Mouse (Mus musculus) limb, embryonic 11.5 days (tissue): ENCODE results near the gene Traf3ip2. TPM values are rescaled to one million over a fixed set of nuclear protein-coding genes. Genes with fewer than 3 reads are reported as not detected.

Source experiments
- ATAC-seq: fragments of 200-750 bp; cut with Nextera tagmentation; 2 replicates; pipeline ENCODE4 v1.8.0; 2017; ENCODE audit warnings: low read depth; ENCODE audit not compliant: insufficient number of reproducible peaks, low FRiP score, low TSS enrichment
- DNase-seq: peaks from one replicate; pipeline ENCODE4 v3.0.0-alpha.2; 2015; ENCODE audit warnings: low spot score
- H3K27ac ChIP-seq: fragments of 300-500 bp; sonication (generic); replicated peaks from 2 replicates; pipeline ENCODE4 v1.5.1; 2014; ENCODE audit warnings: low read depth, mild to moderate bottlenecking, low read length
- H3K27me3 ChIP-seq: fragments of 300-500 bp; sonication (generic); 2 replicates; pipeline ENCODE4 v1.6.1; 2014; ENCODE audit warnings: mild to moderate bottlenecking, low read length, mixed read lengths; ENCODE audit not compliant: control insufficient read depth, insufficient read depth
- H3K36me3 ChIP-seq: fragments of 300-500 bp; sonication (generic); 2 replicates; pipeline ENCODE4 v1.6.1; 2014; ENCODE audit warnings: mild to moderate bottlenecking, low read length, moderate library complexity, mixed read lengths; ENCODE audit not compliant: control insufficient read depth, insufficient read depth
- H3K4me1 ChIP-seq: fragments of 300-500 bp; sonication (generic); 2 replicates; pipeline ENCODE4 v1.6.1; 2014; ENCODE audit warnings: low read length, mixed read lengths; ENCODE audit not compliant: control insufficient read depth, insufficient read depth
- H3K4me2 ChIP-seq: fragments of 300-500 bp; sonication (generic); 2 replicates; pipeline ENCODE4 v1.6.1; 2014; ENCODE audit warnings: low read depth, mild to moderate bottlenecking, moderate library complexity; ENCODE audit not compliant: severe bottlenecking
- H3K4me3 ChIP-seq: fragments of 300-500 bp; sonication (generic); 2 replicates; pipeline ENCODE4 v1.5.1; 2014; ENCODE audit warnings: low read depth, low read length
- H3K9ac ChIP-seq: fragments of 300-500 bp; sonication (generic); 2 replicates; pipeline ENCODE4 v1.6.1; 2014; ENCODE audit warnings: mild to moderate bottlenecking, low read length
- H3K9me3 ChIP-seq: fragments of 300-500 bp; sonication (generic); 2 replicates; pipeline ENCODE4 v1.6.1; 2016; ENCODE audit warnings: low read length; ENCODE audit not compliant: control insufficient read depth
- WGBS: fragments of 180-500 bp; shearing (Covaris S2); extraction: QIAGEN DNeasy Blood & Tissue Kit; methylation state at CpG from one replicate; pipeline ENCODE4 v1.1.7; 2014; 5-methylcytosine and 5-hydroxymethylcytosine counted together
- polyA plus RNA-seq: library from polyadenylated mRNA; unstranded; fragments of >200 nt; fragmentation: Nextera tagmentation; extraction: Ambion mirVana; gene quantifications from 2 replicates; pipeline ENCODE4 v1.2.1, GENCODE M21; 2014

Traf3ip2 gene
- polyA plus RNA-seq, 1 experiment from 2014 or later, result 5.9 TPM

DNA sequence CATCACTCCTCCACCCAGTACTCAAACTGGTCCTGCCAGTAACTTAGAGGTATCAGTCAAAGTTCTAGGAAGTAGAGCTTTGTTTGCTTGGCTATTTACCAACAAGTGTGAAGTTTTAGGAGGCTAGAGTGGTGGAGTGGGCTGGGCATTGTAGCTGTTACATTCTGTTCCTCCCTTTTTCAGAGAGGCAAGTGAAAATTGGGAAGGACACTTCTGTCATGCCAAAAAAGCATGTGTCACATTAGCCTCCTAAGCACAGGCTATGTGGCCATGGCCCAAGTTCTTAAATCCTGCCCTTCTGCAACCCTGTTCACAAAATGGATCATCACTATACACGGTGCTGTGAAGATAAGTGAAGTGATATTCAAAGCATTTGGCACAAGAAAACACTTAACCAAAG is 34.4 kb downstream of the Traf3ip2 start:
- H3K9ac ChIP-seq, result no peak overlapping the region

GRCm38 (mm10) chr10:39648278-39648677 is 35.5 kb downstream of the Traf3ip2 start:
- Histone ChIP-seq H3K9me3 (no peaks in the 10 kb centered on the region), H3K4me1 (peaks cover 9% of the 10 kb centered on the region), H3K9ac (no peak overlapping the region), H3K27me3 (no peaks in the 10 kb centered on the region), H3K4me3 (no peak overlapping the region), H3K27ac (no peak overlapping the region), H3K4me2 (no peak overlapping the region), H3K36me3 (no peaks in the 10 kb centered on the region)
- DNase-seq (no peak), ATAC-seq (no peak)
- WGBS, result 98% methylated on average over 3 of the region's 3 CpGs

More for the DNA sequence above, 34.4 kb downstream of the Traf3ip2 start:
- no peaks in the 10 kb centered on the region for H3K27me3 ChIP-seq
- H3K9me3 ChIP-seq, result no peaks in the 10 kb centered on the region
- DNase-seq (no peak), ATAC-seq (no peak)
- 80% methylated on average over 1 of the region's 1 CpGs for whole genome bisulfite sequencing
- no peak overlapping the region for H3K4me2 ChIP-seq
- no peaks in the 10 kb centered on the region for H3K36me3 ChIP-seq
- H3K4me3 ChIP-seq, result no peak overlapping the region
- peaks cover 9% of the 10 kb centered on the region for H3K4me1 ChIP-seq
- H3K27ac ChIP-seq, result no peak overlapping the region

GRCm38 (mm10) chr10:39649550-39649949 is 36.8 kb downstream of the Traf3ip2 start:
- Histone ChIP-seq H3K9me3 (no peaks in the 10 kb centered on the region), H3K4me2 (no peak overlapping the region), H3K4me3 (no peak overlapping the region), H3K27me3 (no peaks in the 10 kb centered on the region), H3K36me3 (no peaks in the 10 kb centered on the region), H3K4me1 (peaks cover 21% of the 10 kb centered on the region), H3K9ac (no peak overlapping the region), H3K27ac (no peak overlapping the region)
- ATAC-seq (no peak), DNase-seq (no peak)
- WGBS, result 94% methylated on average over 3 of the region's 3 CpGs

DNA sequence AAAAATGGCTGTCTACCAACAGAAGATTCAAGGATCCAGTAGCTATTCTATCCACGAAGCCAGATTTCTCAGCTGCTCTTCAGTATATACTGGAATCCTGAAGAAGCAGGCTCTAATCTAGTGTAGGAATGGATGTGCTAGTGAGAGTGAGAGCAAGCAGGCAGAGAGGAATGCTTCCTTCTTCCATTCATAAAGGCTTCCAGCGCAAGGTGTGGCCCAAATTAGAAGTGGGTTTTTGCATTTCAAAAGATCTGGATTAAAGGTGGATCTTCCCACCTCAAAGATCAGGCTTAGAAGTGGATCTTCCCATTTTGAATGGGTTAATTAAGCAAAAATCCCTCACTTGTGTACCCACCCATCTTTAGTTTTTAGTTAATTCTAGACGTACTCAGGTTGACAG is 37.6 kb downstream of the Traf3ip2 start:
- Histone ChIP-seq H3K9ac (no peak overlapping the region), H3K4me3 (no peak overlapping the region), H3K4me1 (peaks cover 22% of the 10 kb centered on the region), H3K27me3 (no peaks in the 10 kb centered on the region), H3K9me3 (no peaks in the 10 kb centered on the region), H3K36me3 (no peaks in the 10 kb centered on the region), H3K4me2 (no peak overlapping the region), H3K27ac (no peak overlapping the region)
- no peak for ATAC-seq
- 92% methylated on average over 3 of the region's 3 CpGs for WGBS
- DNase-seq, result no peak

DNA sequence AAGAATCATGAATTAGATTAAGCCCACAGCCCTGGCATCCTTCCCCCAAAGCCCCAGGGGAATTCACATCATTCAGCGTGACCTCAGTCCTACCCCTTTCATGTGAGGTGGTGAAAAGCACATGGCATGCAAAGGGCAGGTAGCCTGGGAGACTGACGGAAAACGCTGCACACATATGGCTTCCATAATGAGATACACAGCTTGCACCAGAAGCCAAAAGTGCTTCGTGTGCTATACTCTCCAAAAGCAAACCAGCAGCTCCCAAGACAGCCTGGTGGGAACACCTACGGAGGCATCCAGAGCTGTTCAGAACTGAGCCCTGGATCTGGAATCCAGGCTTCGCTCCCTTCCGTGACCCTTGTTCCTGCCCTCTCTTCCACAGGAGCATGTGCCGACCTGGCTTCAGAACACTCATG is 41.3 kb downstream of the Traf3ip2 start:
- Histone ChIP-seq H3K9ac (no peak overlapping the region), H3K4me3 (no peak overlapping the region), H3K9me3 (no peaks in the 10 kb centered on the region), H3K36me3 (no peaks in the 10 kb centered on the region), H3K4me1 (peaks cover 19% of the 10 kb centered on the region), H3K27ac (0 out of 2 replicates have a peak overlapping the region, but pooled peaks have one; percentile 1), H3K4me2 (no peak overlapping the region), H3K27me3 (no peaks in the 10 kb centered on the region)
- DNase-seq (peak; percentile 70), ATAC-seq (peak; percentile 89)
- 11% methylated on average over 8 of the region's 8 CpGs for WGBS

GRCm38 (mm10) chr10:39658901-39659410 is 46.2 kb downstream of the Traf3ip2 start:
- ATAC-seq (no peak; the same call in 1 of the 2 replicates), DNase-seq (peak; percentile 27)
- Histone ChIP-seq H3K27ac (peak overlapping the region; percentile 70; the same call in 1 of the 2 replicates), H3K4me2 (no peak overlapping the region; the same call in 1 of the 2 replicates), H3K9ac (no peak overlapping the region), H3K27me3 (no peaks in the 10 kb centered on the region), H3K4me3 (no peak overlapping the region), H3K9me3 (no peaks in the 10 kb centered on the region), H3K4me1 (peaks cover 31% of the 10 kb centered on the region), H3K36me3 (no peaks in the 10 kb centered on the region)
- 22% methylated on average over 5 of the region's 5 CpGs for WGBS

- WGBS, result 16% methylated on average over 11 of the region's 11 CpGs
- peaks cover 24% of the 10 kb centered on the region for H3K4me1 ChIP-seq
- H3K9me3 ChIP-seq, result no peaks in the 10 kb centered on the region
- H3K27me3 ChIP-seq, result no peaks in the 10 kb centered on the region
- peak; percentile 63 for DNase-seq
- peak overlapping the region; percentile 30; the same call in 1 of the 2 replicates for H3K9ac ChIP-seq
- no peaks in the 10 kb centered on the region for H3K36me3 ChIP-seq
- peak; percentile 84 for ATAC-seq
- peak overlapping the region; percentile 15; the same call in 1 of the 2 replicates for H3K4me2 ChIP-seq
- H3K27ac ChIP-seq, result peak overlapping the region; percentile 70; the same call in 1 of the 2 replicates
- no peak overlapping the region for H3K4me3 ChIP-seq
These were observed 46.9 kb downstream of the Traf3ip2 start for GRCm38 (mm10) chr10:39659411-39660268.

DNA sequence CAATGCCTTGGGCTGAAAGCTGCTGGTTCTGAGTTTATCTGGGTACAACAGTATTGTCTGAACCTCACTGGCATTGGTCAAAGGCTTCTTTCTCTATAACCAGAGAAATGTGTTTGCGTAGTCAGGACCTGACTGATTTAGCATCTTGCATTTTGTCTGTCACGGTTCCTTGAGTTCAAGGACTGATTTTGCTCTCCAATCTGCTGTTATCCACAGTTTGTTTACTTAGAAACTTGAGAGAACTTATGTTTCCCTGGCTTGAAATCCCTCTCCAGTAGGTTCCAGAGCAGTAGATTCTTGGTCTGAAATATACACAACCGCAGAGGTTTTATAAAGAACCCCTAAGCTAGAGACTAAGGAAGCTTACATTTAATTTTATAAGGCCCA is 47.5 kb downstream of the Traf3ip2 start:
- 0 out of 2 replicates have a peak overlapping the region, but pooled peaks have one; percentile 27 for H3K9ac ChIP-seq

More for the DNA sequence above, 47.5 kb downstream of the Traf3ip2 start:
- Histone ChIP-seq H3K4me1 (peaks cover 24% of the 10 kb centered on the region), H3K4me3 (no peak overlapping the region), H3K27ac (peak overlapping the region; percentile 70; the same call in 1 of the 2 replicates), H3K27me3 (no peaks in the 10 kb centered on the region), H3K36me3 (no peaks in the 10 kb centered on the region), H3K4me2 (no peak overlapping the region), H3K9me3 (no peaks in the 10 kb centered on the region)
- 72% methylated on average over 3 of the region's 3 CpGs for WGBS
- ATAC-seq (no peak), DNase-seq (no peak)
